Mouse (Mus musculus) kidney, adult 2 months (tissue): ENCODE data around the gene Itgae.

Experiments
- CTCF ChIP-seq: fragments of 200-500 bp; conservative IDR thresholded peaks from 2 replicates; pipeline ENCODE4 v1.5.1; 2011; ENCODE audit warnings: low read depth, mild to moderate bottlenecking, control low read depth, low read length, moderate library complexity, mixed read lengths; ENCODE audit not compliant: insufficient read depth, insufficient read length
- POLR2A ChIP-seq: fragments of 200-500 bp; IDR thresholded peaks from one replicate; pipeline ENCODE4 v1.6.1; 2011; ENCODE audit warnings: low read depth, low read length, control low read depth

DNA sequence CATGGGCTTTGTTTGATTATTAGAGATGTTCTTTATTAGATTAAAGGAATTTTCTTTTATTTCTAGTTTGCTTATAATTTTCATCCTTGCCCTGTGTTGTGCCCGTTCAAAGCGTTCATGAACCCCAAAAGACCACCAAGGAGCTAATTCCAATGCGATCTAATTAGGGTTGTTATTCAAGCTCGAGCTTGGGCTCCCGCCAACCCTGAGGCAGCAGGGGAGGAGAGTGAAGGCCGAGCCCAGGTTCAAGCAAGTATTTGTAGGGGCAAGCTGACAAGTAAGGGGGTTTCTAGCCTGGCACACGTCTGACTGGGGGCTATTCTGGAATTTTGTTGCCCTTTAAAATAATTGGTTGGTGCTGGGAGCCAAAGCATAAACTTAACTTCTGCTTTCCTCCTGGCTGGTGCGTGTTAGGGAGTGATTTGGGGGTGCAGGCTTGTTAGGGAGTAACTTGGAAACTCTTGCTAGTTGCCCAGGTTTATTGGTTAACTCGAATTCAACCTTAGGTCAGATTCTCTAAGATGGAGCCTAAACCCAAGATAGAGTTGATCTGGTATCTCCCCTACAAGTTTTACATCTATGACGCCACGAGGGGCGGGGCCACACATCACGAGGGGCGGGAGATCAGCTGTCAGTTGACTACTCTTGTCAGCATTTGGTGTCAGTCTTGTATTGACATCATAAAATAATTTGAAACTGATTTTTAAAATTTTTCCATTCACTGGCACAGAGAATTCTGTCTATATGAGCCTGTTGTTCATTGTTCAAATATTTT lies 9.8 kb downstream of the Itgae start:
- no peak for TF ChIP-seq POLR2A
- TF ChIP-seq CTCF = no peak
